ENCODE assay signal across 13 mouse cellular contexts in the genomic region with DNA sequence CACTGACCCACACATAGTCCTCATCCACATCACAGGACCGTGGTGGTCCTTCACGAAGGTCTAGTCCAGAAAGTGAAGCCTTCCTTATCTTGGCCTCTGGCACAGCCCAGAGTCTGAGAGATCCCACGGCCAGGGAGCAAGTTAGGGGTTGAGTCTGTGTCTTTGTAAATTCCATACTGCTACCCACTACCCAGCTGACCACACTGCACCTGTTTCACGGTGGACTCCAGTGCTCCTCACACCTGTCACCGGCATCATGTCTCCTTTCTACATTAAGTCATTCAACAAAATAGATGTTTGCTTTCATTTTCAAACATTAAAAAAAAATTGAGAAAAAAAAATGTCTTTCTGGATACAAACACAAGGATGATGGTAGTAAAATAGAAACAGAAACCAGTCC.
"Had no signal": no experiment of that assay in that cellular context is flagged by ENCODE, and none has a peak within 500 bp of the region (broad histone marks: within the 10 kb centered on the region; RNA-seq: fewer than 3 reads in every experiment).

No protein-coding gene starts in this region.

- H3K27me3 ChIP-seq: neural tube, embryonic 12.5 days; stomach, embryonic 15.5 days had no signal

- H3K4me2 ChIP-seq: lung, embryonic 14.5 days; midbrain, embryonic 12.5 days; neural tube, embryonic 12.5 days; stomach, embryonic 15.5 days had no signal

- H3K4me3 ChIP-seq: midbrain, embryonic 10.5 days; midbrain, embryonic 12.5 days; neural tube, embryonic 12.5 days; stomach, embryonic 15.5 days had no signal

- DNase-seq: lung, adult 18-20 months; lung, embryonic 14.5 days; lung, postnatal 10 days; lung, postnatal 4 days; midbrain, embryonic 14.5 days; right cerebral cortex, postnatal 14 days; thymus, adult 2 months; thymus, postnatal 25 days; thymus, postnatal 4 days had no signal

- H3K36me3 ChIP-seq: midbrain, embryonic 10.5 days; midbrain, embryonic 12.5 days; neural tube, embryonic 12.5 days; stomach, embryonic 15.5 days had no signal
